Mouse (Mus musculus) splenic B cell, adult 2 months (primary cell): ENCODE measurements around the gene Slc15a2.

Experiments
- DNase-seq: peaks from one replicate; pipeline ENCODE4 v3.0.0-alpha.2; 2011; ENCODE audit warnings: low read depth, low spot score
- H3K27me3 ChIP-seq: 2 replicates; pipeline ENCODE4 v1.6.1; 2012; ENCODE audit warnings: mild to moderate bottlenecking, low read length, moderate library complexity, mixed read lengths; ENCODE audit not compliant: control insufficient read depth, poor library complexity, insufficient read depth, severe bottlenecking
- H3K36me3 ChIP-seq: 2 replicates; pipeline ENCODE4 v1.6.1; 2012; ENCODE audit warnings: mild to moderate bottlenecking, low read length, moderate library complexity, mixed read lengths; ENCODE audit not compliant: control insufficient read depth, poor library complexity, insufficient read depth, severe bottlenecking

Gene Slc15a2

DNA sequence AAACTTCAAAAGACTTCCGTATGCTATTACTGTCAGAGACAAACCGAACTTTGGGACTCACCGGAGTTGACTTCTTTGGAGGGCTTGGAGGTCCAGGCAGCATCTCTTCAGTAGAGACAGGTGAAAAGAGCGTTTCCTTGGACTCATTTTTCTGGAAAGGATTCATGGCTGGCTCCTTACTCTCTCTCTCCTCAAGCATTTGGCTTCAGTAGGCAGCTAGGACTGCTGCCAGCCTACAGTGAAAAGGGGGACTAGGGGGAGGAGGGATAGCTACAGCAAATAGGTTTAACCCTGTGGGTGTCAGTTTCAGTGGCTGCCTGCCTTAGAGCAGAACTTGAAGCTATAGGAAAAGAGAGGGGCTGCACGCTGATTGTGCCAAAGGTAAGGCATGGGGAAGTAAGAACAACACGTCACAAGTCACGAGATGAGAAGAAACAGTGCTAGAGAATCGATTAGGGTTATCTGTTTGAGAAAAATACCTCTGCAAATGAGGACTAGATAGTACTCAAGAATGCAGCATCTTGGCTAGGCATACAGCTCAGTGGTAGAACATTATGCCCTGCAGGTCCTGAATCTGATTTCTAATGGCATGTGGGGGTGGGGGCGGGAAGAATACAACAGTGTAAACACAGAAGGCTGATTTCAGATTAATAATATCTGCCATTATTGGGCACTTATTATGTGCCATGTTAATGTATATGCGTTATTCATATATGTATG lies at the start of gene Slc15a2:
Gene Slc15a2, minus strand, starts transcription at position 369 of the 720 bp plus-strand sequence.
- no peaks in the 10 kb centered on the region for H3K27me3 ChIP-seq
- DNase-seq, result no peak
- no peaks in the 10 kb centered on the region for H3K36me3 ChIP-seq

DNA sequence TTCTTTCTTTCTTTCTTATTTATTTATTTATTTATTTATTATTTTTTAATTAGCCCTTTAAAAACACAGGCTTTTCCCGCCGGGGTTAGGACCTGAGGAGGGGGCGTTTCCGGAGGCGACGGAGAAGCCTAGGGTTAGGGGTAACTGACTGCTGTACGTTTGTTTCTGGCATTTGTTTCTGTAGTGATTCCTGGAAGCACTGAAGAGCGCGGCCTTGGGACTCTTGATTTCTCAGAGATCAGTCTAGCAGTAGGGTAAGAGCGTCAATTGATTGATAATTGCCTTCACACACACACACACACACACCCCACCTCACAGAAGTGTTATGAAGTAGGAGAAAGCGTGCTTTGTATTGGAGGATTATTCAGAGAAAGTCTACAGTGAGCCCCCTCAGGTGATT lies 44.1 kb upstream of the Slc15a2 start:
- no peaks in the 10 kb centered on the region for H3K36me3 ChIP-seq
- no peaks in the 10 kb centered on the region for H3K27me3 ChIP-seq
- no peak for DNase-seq

DNA sequence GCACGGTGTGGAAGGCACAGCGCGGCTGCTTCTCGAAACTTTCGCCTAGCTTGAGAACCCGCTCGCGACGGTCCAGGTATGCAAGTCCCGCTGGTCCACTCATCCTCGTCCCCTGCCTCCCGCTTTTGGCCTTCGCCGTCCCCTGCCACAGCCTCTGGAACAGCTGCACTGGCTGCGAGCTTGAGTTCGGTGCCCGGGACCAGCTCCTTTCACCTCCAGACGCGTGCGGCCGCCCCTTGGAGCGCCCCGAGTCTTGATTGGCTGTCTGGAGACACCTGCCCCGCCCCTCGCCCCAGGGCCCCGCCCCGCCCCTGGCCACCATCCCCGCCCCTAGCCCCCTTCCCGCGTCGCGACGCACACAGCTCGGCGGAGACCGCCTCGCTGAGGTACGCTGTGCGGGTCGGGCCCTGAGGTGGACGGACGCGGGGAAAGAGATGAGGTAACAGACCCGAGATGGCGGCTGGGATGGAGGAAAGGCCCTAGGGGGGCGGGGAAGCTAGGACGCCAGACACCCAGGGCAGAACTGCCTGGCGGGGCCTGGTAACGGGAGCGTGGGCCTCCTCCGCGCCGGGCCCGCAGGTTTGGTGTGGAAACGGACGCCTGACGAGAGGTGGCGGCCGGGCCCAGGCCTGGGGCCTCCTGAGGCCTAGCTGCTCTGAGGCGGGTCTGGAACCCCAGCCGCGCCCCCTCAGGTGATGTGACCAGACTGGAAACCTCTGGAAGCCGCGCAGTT lies 43.5 kb upstream of the Slc15a2 start, which contains the start of gene Iqcb1:
Gene Iqcb1, plus strand, starts transcription at position 332 of the 733 bp plus-strand sequence.
- H3K36me3 ChIP-seq, result no peaks in the 10 kb centered on the region
- no peaks in the 10 kb centered on the region for H3K27me3 ChIP-seq
- peak; percentile 84 for DNase-seq

DNA sequence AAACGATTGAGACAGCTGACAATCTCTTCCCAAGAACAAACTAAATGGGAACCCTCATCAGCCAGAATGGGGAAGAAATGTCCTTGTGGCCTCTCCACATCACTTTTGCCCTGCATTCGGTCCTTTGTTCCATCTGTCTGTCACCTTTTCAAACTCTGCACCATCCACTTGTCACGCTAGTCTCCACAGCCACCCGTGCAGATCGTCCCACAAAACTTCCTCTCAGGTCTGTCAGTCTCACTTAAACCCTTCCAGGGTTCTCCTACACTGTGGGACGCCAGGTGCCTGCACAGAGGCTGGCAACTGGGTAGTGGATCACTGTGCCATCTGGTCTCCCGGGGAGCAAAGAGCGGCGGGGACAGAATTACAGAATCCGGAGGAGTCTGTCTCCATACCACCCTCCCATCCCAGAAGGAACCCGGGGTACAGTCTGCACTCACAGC lies 42.9 kb upstream of the Slc15a2 start:
- Histone ChIP-seq H3K36me3 (no peaks in the 10 kb centered on the region), H3K27me3 (no peaks in the 10 kb centered on the region)
- peak; percentile 47 for DNase-seq

DNA sequence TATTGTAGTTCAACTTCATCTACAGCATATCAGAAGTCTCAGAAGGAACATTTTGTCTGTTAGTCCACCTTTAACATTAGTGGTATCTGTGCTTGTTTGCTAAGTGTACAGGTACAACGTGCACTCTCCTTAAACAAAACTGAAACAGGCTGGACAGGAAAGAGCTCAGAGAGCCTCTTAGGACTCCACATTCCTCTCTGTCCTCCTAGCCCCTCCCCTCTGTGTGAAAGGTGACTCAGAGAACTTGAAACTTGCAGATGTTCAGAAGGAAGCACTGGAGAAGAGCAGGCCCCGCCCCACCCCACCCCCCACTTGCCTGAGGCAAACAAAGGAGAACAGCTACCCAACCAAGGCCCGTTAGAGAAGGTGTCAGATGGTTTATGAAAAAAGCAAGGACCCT lies 36.7 kb upstream of the Slc15a2 start:
- H3K36me3 ChIP-seq, result no peaks in the 10 kb centered on the region
- DNase-seq, result peak; percentile 75

DNA sequence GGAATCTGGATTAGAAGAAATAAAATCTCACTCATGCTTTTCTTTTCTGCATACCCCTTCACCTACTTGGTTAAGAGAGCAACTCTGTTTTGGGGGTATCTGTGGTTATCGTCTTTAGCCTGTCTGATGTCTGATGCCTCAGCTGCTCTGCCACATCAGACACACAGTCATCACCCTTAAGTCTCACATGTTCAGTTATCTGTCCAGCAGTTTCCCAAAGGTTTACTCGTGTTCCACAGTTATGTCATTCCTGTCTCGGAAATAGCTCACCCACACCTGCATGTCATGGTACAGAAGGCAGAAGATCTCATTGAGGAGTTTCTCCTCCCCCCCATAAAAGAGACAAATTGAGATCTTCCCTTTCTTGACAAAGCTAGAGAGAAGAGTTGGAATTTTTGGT lies 36.0 kb upstream of the Slc15a2 start:
- no peaks in the 10 kb centered on the region for H3K27me3 ChIP-seq
- DNase-seq, result no peak
- no peaks in the 10 kb centered on the region for H3K36me3 ChIP-seq

More for the DNA sequence above, 36.7 kb upstream of the Slc15a2 start:
- no peaks in the 10 kb centered on the region for H3K27me3 ChIP-seq

DNA sequence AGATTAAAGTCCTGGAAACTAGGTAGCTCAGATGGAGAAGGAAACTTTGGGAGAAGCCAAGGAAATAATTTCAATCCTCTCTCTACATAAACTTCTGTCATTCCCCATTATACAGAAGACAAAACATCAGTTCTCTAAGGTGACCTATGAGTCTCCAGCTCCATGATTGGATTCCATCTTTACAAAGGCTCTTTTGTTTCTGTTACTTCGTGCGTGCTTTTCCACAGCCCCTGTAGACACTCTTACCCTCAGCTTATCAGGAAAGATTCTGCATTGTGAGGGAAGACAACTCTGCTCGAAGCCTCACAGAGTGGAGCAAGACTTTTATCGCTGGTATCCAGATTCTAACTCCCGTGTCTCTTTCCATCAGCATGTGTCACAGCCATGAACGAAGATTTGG lies 35.3 kb upstream of the Slc15a2 start:
- H3K27me3 ChIP-seq, result no peaks in the 10 kb centered on the region
- DNase-seq, result no peak
- no peaks in the 10 kb centered on the region for H3K36me3 ChIP-seq

DNA sequence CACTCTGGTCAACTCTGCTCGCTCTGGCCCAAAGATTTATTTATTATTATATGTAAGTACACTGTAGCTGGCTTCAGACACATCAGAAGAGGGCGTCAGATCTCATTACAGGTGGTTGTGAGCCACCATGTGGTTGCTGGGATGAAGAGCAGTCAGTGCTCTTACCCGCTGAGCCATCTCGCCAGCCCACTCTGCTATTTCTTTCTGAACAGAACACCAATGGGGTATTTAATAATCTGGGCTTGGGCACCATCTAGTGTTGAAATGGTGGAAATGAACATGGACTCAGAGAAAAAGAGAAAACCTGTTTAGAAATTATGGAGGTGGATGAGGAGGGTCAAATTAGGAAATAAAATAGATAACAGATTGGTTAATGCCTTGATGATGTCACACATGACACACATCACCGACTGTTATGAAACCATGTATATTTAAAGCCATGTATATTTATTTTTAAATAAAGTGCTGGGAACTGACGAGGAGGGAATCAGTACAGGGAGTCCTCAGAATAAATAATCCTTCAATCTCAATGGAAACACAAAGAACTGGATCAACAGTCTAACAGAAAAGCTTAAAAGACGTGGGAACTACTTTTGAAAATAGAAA lies 32.7 kb upstream of the Slc15a2 start:
- DNase-seq, result peak; percentile 92
- H3K27me3 ChIP-seq, result no peaks in the 10 kb centered on the region
- no peaks in the 10 kb centered on the region for H3K36me3 ChIP-seq

DNA sequence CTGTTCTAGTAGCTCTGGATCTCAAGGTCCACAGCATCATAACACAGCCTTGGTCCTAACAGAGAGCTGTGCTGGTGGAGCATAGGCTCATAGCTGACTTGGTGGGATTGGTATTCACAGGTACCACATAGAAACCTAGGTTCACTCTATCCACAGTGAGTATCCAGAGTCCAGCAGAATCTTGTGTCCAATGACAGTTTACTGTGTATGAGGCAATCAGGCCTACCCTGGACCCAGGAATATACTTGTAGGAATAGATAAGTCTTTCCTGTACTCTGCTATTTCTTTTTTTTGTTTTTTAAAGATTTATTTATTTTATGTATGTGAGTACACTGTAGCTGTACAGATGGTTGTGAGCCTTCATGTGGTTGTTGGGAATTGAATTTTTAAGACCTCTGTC lies 32.2 kb upstream of the Slc15a2 start:
- H3K36me3 ChIP-seq, result no peaks in the 10 kb centered on the region

DNA sequence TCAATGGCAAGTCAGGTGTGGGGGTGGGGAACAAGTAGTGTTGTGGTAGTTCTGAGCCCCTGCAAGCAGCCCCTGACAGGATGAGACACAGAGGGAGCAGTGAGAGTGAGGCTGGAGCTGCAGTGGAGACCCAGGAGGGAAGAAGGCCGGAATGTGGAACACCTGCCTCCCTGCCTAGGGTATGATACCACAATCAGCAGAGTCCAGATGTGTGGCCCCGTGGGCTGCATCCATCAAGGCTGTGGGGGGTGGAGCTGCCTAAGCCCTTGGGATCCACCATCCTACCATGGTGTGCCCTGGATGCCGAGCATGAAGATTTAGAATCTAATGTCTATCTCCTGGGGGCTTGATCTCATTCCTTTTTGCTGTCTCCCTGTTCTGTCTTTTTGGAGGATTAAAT lies 28.9 kb upstream of the Slc15a2 start:
- H3K27me3 ChIP-seq, result no peaks in the 10 kb centered on the region
- DNase-seq, result no peak
- H3K36me3 ChIP-seq, result no peaks in the 10 kb centered on the region

More for the DNA sequence above, 32.2 kb upstream of the Slc15a2 start:
- H3K27me3 ChIP-seq, result no peaks in the 10 kb centered on the region
- DNase-seq, result no peak

DNA sequence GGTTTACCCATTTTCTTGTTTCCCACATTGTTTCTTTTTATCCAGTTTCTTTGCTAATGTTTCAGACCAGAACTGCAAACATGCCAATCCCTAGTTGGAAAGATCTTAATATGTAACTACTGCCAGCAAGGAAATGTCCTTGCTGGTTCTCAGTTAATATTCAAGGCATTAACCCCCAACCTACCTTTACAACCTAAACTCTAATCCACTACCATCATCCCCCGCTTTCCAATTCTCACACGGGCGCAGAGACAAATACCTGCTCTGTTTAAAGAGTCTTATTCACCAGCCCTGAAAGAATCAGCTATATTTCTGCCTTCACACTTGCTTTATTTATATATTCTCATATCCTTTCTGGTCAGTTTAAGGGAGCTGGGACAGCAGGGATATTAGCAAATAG lies 23.9 kb upstream of the Slc15a2 start:
- H3K27me3 ChIP-seq, result no peaks in the 10 kb centered on the region
- no peak for DNase-seq
- no peaks in the 10 kb centered on the region for H3K36me3 ChIP-seq

DNA sequence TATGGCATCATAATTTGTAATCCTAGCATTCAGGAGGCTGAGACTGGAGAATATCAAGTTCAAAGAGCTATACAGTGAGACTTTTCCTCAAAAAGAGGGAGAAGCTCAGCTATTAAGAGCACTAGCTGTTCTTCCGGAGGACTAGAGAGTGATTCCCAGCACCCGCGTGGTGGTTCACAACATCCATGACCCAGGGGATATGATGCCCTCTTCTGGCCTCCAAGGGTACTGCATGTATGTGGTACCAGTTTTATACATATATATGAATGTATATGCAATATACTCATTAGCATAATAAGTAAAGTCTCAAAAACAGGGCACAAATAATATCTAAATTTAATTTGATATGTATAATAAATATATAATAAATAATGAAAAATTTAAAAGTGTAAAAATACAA lies 17.6 kb upstream of the Slc15a2 start:
- H3K36me3 ChIP-seq, result peaks cover 2% of the 10 kb centered on the region; the same call in 1 of the 2 replicates
- H3K27me3 ChIP-seq, result no peaks in the 10 kb centered on the region
- DNase-seq, result peak; percentile 37

DNA sequence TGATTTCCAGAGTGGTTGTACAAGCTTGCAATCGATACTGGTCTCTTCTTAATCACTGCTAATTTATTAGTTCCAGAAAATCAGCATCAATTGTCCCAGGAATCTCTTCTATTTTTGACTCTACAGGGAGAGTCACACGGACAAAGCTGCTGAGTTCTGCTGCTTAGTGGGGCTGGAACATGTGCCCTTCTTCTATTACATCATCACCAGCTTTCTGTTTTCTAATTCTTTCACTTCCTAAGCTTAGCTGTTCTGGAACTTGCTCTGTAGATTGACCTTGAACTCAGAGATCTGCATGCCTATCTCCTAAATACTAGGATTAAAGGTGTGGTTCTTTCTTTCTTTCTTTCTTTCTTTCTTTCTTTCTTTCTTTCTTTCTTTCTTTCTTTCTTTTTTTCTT lies 13.6 kb upstream of the Slc15a2 start:
- Histone ChIP-seq H3K36me3 (peaks cover 2% of the 10 kb centered on the region; the same call in 1 of the 2 replicates), H3K27me3 (no peaks in the 10 kb centered on the region)
- no peak for DNase-seq

DNA sequence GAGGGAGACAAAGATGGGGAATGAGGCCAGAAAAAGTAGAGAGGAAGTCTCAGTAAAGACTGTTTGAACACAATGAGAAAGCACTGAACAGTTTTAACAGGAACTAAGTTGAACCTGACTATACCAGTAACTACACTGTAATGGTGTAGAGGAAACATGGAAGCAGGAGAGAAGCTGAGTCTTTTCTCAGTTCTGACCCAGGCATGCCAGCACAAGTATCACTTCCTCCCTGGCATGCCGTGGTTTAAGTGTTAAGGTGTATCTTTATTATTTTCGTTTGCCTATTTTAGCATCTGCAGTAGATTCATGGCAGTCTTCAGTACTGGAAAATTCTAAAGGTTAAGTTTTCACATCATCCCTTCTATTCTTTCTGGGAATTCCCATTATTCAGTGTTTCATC lies 10.2 kb upstream of the Slc15a2 start:
- Histone ChIP-seq H3K36me3 (peaks cover 2% of the 10 kb centered on the region; the same call in 1 of the 2 replicates), H3K27me3 (no peaks in the 10 kb centered on the region)
- peak; percentile 13 for DNase-seq

DNA sequence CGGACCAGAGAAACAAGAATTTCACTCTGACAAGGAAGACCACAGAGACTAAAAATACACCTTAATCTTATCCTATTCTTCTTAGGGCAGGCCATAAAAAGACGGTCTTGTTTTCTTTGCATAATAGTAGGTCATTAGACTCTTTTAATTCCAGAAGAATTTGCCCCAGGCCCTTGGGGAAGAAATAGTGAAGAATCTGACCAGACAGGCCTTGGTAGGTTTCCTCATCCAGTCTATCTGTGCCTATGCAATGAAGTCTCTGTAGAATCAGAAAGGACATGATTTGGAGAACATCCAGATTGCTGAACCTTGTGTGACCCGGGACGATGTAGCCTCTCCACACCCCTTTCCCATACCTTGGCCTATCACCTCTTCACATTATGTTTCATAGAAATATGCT lies 5.4 kb upstream of the Slc15a2 start:
- no peak for DNase-seq
- H3K27me3 ChIP-seq, result no peaks in the 10 kb centered on the region
- no peaks in the 10 kb centered on the region for H3K36me3 ChIP-seq
